Mouse (Mus musculus) ovary, postnatal 10 days (tissue): ENCODE results near the gene Pgm5.

Source experiments
- DNase-seq: peaks from one replicate; pipeline ENCODE4 v3.0.0; 2022; ENCODE audit warnings: low spot score

Pgm5 gene

DNA sequence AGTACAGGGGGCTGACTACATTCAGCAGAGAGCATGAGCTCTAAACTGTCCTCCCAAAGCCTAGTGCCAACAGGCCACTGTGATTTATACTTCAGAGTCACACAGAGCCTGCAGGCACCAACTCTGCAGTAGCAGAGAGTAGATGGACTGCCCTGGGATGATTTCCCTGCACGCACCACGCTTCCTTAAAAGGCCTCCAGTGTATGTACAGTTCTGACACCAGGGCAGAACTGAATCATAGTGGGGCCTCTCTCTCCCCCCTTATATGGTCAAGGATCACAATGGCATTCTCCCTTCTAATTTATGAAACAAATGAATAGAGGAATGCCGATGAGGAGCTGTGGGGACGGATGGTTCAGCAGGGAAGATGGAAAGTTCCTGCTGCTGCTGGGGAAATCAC is 91.3 kb downstream of the Pgm5 start:
- no peak for DNase-seq

DNA sequence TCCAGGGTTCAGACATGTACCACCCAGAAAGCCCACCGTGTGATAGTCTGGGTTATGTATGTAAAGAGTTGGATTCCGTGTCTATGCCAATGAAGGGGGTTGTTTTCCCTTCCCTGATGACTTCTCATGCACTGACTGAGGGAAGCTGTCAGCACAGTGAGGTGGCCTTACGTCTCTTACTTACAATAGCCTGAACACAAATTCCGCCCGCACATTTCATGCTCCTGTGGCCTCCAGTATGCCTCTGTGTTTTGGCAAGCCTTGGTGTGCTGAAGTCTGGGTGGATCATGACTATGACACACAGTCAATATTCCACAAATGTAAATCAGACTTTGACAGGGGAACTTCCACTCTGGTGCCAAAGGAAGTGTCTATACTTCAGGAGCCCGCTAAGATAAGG is 94.3 kb downstream of the Pgm5 start:
- no peak for DNase-seq

DNA sequence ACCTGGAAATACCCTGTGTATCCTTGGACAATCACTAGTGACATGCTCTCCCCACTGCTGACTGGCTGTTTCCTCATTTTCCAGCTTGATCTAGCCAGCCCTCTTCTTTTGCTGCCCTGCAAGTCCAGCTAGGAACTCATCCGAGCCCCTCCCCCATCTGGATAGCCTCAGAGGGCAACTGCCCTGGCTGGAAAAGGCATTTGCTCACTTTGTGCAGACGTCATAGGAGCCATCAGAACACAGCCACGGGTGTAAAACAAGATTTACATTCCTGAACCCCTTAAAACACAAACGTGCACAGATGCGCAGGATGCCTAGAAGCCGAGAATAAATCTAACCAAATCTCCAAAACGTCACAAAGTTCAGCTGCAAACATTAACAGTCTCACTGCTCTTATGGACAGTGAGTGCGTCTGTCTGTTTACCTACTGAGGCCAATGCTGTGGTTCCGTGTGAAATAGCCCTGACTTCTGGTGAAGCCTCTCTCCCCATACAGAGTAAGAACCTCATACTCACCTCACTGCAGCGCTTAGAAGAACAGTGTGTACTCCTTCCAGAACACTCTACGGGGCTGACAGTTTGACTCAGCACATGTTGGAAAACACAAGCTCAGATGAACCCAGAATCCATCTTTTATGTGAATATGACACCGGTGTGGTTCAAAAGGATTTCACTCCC is 99.0 kb downstream of the Pgm5 start:
- no peak for DNase-seq

DNA sequence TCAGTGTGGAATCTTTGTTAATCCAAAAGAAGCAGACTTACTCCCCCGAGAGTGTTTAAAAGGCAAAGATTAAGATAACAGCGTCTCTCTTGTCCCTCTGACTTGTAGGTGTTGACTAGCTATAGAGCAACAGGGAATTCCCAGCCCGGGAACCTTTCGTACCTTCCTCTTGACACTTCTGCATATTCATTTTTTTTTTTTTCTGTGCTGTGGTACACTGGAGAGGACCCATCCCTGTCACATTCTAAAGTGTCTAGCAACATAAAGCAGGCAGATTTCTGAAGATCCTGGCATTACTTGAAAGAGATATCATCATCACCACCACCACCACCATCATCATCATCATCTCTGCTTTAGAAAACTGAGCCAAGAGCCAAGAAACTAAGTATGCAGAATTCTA is 105.0 kb downstream of the Pgm5 start:
- no peak for DNase-seq

DNA sequence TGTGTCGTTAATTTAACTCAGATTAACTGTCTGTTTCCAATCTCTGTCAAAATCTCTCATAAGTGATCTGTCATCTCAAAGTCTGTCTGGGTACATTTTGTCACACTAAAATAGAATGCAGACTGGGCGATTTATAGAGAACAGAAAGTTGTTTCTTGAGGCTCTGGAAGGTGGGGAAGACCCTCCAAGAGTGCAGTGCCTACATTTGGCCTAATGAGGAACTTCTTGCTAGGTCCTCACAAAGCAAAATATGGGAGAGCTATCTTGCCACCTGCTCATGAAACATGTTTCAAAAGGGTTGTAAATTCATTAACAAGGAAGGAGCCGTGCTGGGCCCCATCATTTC is 107.2 kb downstream of the Pgm5 start:
- no peak for DNase-seq

DNA sequence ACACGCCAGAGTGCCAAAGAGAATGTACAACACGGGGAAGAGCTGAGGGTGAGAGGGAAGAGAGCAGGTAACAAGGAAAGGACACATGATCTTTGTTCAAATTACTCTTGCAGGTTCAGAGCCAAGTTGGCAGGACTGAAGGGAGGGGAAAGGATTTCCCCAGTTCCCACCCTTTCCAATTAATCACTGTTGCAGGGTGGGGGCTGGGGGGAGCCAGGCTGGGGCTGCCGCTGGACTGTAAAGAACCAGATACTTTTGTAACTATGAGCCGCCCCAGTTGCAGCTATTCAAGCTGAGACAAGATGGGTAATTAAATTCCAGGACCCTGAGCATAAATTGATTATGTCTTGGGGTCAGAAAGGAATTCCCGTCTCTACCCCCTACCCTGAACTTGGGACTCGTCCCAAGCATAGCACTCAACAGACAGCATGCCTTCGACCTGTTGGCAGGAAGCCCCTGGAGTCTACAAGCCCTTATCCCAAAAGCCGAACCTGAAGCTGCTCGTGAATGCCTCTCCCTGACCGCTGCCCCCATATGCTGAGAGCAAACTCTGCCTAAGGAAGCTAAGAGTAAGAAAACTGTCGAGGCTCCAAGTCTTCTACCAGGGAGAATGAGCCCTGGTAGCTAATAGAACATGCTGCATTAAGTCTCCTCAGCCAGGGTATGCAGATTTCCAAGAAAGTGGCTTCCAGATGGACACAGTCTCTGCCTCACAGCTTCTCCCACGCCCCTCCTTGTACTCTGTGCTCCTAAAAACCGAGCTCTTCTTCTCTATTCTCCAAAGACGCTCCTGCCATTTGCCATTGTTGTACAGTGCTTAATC is 107.8 kb downstream of the Pgm5 start:
- DNase-seq = no peak

DNA sequence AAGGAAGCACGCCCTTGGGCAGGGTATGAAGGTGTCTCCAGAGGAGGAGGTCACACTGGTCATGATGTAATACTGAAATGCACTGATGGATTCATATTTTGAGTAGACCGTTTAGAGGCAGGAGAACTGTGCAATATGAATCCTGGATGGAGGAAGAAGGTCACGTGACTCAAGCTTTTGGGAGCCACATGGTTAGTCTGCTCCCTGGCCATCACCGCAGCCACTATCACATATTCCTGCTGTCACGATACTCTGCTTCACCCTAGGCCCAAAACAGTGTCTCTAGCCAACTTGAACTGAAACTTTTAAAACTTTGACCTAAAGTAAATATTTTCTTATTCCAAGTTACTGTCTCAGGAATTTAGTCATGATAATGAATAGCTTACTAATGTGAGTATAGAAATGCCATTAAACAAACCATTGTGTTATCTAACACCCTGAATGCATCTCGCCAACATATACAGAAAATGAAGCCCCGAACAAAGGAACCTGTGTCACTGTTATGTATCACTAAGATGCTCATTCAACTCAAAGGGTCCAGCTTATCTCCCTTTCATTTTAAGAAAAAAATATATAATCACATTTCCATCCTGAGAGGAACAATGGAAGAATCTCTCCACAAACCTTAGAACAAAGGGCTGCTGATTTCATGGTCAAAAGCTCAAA is 108.6 kb downstream of the Pgm5 start:
- no peak for DNase-seq

DNA sequence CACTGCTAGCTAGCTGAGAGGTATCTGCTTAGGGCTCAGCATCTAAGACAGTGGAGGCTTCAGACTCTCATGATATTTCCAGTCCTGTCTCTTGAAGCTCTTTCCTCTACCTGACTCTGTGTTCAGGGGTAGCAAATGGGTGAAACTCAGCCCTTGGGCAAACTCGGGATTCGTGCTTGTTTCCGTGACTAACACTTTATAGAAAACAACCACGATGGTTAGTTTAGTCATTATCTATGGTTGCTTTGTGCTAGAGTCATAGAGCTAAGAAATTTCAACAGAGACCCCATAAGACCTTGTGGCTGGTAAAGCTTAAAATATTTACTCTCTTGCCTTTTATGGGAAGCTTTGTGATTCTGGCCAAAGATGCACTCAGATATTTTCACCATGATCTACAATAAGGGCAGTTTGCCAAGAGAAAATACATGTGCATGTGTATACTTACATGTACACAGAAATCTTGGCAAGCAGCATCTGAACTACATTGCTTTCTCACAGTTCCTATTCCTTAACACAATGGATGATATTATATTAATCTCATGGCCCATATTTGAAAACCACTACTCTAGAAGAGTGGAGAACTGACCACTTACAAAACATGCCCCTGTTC is 115.3 kb downstream of the Pgm5 start:
- DNase-seq = no peak

DNA sequence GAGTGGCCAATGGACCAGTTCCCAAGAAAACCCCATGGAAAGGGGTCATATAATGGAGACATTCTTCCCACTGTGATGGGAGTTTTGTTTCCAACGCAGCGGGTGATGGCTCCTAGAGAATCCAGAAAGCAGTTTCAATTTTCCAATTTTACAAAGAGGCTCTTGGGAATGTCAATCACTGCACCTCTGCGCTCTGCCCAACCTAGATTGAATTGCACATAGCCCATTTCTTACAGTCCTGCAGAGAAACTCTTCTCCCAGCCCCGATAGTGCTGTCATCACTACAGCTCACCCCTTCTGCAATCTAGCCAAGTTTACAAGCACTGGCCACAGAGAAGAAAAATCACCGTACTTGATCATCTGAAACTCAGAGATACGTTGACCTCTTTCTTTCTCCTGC is 119.0 kb downstream of the Pgm5 start:
- no peak for DNase-seq

DNA sequence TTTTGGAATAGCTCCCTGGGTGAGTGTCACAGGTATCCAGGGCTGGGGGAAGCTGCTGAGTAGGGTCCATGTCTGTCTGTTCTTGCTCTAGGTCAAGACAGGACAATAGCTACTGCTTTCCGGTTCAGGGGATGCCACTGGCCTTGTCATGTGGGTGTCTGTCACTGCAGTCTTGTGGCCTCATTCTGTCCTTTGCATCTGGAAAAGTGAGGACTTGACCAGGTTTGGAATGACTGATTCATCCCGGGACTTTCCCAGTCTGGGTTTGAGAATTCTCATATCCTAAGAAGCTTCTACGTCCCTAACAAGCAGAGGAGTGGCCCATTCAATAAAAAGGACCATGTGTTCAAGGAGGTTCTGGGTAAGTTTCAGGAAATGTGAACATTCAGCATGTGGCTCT is 122.9 kb downstream of the Pgm5 start:
- no peak for DNase-seq

DNA sequence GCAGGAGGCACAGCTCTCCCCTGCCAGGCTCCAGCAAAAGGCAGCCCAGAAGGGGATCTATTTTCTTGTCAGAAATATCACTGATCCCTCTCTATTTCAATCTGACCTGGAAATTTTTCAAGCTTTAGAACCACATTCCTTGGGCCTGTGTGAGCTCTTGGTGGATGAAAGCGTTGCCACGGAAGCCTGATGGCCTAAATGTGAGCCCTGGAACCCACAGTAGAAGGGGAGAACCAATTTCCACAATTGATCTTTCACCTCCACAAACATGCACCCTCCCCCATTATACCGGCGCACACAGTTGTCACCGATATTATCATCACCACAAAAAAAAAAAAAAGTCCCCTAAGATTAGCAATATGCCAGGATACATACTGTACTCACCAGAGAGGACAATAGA is 123.6 kb downstream of the Pgm5 start:
- no peak for DNase-seq

DNA sequence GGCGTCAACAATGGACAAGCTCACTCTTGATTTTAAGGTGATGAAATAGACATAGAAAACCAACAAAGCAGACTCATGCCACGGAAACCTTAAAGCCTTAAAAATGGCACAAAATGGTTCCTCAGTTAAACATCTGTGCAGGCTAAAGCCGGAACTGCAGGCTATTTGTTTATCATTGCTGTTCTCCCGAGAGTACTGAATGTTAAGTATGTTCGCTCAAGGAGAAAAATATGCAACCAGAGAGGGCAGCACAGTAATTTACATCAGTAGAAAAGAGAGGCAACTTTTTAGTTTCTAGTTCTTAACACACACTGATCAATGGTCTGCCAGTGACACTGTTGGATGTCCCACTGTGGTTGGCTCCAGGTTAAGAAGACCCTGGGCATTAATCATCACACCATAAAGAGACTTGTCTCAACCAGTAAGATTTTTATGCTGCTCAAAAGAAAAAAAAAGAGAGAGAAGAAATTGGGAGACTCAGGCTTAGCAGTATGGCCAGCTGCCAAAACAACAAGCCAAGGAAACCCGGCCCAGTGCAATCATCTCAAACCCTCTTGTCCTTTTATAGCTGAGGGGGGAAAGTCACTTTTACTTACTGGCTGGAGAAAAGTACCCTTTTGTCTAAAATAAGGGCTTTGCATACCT is 126.0 kb downstream of the Pgm5 start:
- no peak for DNase-seq

DNA sequence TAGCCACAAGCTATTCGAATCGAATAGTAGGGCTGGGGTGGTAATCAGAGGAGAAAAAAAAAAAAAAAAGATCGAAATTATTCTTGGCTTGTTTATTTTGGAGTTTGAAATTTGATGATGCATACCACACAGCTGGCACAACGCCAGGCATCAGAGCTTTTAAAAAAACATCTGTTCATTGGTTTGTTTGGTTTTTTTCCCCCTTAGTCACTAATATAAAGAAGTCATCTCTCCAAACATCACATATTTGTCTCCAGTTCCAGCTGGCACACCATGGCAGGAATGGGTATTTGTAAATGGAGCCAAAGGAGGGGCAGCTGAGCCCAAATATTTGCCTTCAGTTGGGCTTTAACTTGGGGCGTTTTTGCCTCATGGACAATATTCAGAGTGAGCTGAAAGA is 131.0 kb downstream of the Pgm5 start:
- DNase-seq = no peak

DNA sequence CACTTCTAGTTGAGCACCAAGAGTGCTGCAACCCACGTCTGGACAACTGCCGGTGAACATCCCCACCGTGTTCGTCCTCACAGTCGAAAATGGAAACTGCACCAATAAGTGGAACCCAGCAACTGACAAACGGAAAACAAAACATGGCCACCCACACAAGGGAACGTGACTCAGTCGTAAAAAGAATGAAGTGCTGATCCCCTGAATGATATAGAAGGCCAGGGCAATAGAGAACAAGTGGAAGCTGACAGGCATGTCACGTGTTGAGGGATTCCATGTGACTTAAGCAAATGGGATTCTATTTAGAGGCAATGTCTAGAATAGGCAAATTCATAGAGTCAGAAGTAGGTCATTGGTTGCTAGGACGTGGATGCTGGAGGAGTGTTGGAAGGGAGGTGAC is 137.3 kb downstream of the Pgm5 start:
- DNase-seq = no peak

DNA sequence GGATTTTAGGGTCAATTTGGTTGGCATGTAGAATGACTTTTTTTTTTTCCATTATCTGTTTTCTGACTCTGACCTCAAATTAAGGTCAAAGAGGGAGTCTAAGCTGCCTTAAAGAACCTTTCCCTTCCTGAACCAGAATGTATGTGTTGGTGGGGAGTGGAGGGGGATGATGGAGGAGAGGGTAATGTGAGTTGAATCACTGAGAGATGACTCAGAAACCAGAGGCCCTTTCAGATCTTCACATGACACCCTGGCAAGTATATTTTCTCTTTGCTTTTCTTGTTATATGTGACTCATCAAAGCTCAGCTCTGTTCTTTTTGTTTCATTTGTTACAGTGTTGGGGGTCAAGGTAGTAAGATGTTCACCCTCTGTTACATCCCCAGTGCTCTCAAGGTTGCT is 141.2 kb downstream of the Pgm5 start:
- no peak for DNase-seq

DNA sequence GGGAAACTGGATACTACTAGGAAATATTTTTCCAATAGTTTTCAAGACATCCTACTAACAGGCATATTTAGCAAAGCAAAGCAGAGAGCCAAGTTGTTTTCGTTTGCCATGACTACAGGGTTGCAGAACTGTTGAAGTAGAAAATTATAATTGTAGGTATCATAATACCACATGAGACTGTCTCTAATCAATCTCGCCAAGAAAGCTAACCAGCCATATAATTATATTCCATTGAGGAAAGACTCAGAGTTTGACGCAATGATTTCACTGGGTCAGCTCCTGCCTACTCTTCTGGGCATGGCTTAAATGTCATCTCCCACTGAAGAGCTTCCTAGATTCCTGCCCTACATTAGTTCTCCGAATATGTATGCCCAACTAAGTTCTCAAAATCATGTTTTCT is 142.2 kb downstream of the Pgm5 start:
- DNase-seq = no peak

DNA sequence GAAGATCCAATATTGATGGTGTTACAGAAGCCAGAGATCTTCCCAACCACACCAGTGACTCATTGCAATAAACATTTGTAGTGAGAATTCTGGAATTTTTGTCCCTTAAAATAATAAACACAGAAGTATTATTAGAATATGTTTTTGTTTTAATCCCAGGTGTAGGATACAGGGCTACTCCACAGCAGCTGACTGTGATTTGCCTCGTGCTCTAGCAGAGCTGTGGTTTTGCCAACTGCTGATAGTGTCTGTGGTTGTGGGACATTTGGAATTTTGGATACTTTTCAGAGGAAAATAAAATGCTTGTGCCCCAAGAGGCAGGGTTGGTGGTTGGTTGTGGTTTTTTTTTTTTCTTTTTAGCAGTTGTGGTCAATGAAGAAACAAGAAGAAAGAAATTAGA is 143.6 kb downstream of the Pgm5 start:
- no peak for DNase-seq

DNA sequence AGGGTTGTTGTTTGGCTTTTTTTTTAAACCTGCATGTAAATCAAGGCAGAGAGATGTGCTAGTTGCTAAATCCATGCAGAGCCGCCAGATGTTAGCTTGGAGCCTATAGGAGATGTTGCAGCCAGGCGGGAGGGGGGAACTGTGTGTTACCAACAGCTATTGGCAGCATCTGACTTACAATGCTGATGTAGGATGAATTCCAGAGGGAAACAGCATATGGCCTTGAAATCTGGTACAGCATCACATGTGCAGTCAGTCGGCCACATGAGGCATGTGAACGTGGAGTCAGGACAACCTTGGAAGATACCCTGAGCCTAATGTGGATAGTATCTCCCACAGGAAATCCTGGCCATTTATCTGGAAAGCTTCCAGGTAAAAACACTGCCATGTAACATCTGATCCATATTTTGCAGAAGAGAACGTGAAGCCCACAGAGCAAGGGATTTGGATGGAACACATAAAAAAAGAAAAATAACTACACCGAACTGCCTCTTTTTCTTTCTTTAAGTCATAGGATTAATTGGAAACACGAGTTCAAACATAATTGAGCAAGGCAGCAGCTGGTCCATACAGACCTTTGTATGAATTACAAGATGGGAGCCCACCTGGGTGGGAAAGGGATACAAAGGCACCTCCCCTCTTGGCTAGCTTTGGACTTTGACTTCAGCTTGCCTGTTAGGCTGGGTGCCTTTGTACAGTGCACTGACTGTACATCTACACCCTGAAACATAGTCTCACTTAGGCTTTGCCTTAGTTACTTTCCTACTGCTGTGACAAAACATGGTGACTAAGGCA is 145.2 kb downstream of the Pgm5 start:
- no peak for DNase-seq

DNA sequence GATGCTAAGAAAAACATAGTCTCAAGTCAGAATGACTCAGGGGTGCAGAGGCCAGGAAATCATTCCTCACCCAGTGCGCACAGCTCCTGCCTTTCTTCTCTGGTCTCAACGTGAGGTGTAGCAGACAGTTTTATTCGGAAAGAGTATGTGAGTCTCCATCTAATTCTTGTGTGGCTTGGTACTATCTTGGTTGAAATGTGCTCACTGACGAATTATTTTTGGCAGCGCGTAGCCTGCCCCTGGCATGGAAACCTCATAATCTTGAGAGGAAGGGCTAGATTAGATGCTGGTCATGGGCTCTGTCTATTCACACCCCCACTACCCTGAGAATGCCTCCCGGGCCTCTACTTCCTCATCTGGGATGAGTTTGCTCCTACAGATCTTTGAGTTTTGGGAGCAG is 153.6 kb downstream of the Pgm5 start:
- DNase-seq = no peak

DNA sequence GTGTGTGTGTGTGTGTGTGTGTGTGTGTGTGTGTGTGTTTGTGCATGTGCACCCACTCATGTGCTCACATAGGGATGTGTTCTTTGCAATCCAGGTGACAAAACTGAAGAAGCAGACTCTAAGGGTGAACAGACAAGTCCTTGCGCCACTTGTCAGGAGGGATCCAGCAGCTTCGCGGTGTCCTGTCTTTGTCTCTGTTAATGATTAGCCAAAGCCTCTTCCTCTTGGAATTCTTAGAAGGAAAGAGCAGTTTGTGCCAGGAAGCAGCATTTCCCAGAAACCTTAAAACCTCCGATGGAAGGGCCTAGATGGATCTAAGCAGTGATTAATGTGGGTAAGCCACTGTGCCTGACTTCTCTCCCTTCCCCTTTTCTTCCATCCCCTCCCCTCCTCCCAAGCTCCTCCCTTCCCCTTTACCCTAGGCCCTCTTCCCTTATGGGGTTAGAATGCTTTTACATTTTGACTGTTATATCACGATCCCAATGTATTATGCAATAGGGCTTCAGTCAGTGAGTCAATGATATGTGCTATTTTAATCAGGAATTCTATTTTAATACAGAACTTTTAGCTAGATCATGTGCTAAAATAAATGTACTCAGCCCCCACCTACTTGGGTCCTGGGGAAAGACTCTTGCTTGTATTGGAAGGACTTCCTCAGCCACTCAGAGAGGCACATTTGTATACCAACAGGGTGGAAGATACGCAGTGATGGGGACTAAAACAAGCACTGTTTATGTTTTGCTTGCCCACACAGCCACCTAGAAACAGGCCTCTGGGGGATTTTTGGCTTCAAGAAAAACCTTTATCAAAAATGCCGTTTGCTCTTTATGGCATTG is 154.4 kb downstream of the Pgm5 start:
- DNase-seq = no peak

DNA sequence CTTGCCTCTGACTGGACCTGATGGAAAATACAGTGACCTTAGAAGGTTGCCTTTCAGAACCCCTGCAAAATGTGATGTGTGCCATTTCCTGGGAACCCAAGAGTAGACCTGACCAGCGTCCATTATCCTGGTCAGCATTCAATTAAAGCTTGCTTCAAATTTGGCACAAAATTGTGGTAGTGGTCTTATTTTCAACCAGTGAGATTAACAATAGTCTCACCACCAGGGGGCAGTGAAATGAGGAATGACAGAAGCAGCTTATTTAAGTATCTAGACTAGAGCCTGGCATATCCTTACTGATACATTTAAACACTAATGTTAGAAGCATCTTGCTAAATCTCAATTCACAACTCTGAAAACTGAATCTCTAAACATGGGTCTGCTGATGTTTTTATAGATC is 156.3 kb downstream of the Pgm5 start:
- DNase-seq = no peak
